Mouse (Mus musculus): ENCODE data around the gene Gys1. TPM values are rescaled to one million over a fixed set of nuclear protein-coding genes. Genes with fewer than 3 reads are reported as not detected.

Gene Gys1
- total and polyA plus RNA-seq, 3 experiments = 14.0 to 27.2 (median 23.9) TPM

DNA sequence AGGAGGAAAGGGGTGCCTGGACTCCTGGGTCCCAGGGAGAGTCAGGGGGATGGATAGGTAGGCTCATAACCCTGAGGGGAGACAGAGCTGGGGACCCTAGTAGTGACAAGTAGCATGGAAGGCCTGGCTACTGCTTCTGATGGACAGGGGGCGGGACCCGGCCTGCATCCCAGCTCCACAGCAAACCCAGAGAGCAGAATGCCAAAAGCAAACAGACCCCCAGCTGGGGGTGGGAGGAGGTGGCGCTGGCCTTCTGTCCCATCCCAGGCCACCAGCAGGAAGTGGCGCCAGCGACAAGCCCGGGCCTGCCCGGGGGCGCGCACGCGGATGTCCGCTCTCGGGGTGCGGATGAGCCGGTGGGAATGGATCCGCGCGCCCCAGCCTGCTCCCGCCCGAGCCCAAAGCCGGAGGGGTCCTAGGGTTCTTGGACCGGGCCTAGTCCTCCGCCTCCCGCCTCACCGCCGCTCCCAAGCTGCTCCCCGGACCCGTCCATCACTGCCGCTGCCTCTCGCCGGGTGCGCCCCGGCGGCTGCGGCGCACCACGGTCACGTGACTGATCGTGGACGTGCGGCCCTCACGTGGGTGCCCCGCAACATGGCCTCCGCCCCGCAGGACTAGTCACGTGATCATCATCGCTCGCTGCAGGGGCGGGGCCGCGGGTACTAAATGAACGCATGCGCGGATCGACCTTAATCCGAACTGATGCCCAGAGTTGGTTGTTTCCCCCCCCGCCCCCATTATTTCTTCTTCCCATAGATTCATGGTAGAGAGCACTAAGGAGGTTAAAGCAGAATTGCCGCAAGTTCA, 31.8 kb downstream of the Gys1 start, which contains the start of gene Bax (continued):
- TF ChIP-seq POLR2AphosphoS2 (IDR thresholded peaks at IDR 0.05; ENCODE audit: low read depth, low read length) (no peak), ZKSCAN1 (IDR thresholded peaks at IDR 0.05; ENCODE audit: borderline replicate concordance, low read depth, low read length) (no peak), CTCF (conservative IDR thresholded peaks at IDR 0.05 in 1 of 2, IDR thresholded peaks at IDR 0.05 in 1 of 2; ENCODE audit: low read depth in 2 of 2, low read length in 2 of 2) (no peak), UBTF (IDR thresholded peaks at IDR 0.05; ENCODE audit: low read depth, low read length) (no peak), HCFC1 (IDR thresholded peaks at IDR 0.05; ENCODE audit: low read depth, low read length) (peak; percentile 82), USF1 (IDR thresholded peaks at IDR 0.05; ENCODE audit: low read depth, low read length) (peak; percentile 99), TBP (conservative IDR thresholded peaks at IDR 0.05; ENCODE audit: low read depth, low read length) (0 out of 2 replicates have a peak, but pooled peaks have one; percentile 20)

DNA sequence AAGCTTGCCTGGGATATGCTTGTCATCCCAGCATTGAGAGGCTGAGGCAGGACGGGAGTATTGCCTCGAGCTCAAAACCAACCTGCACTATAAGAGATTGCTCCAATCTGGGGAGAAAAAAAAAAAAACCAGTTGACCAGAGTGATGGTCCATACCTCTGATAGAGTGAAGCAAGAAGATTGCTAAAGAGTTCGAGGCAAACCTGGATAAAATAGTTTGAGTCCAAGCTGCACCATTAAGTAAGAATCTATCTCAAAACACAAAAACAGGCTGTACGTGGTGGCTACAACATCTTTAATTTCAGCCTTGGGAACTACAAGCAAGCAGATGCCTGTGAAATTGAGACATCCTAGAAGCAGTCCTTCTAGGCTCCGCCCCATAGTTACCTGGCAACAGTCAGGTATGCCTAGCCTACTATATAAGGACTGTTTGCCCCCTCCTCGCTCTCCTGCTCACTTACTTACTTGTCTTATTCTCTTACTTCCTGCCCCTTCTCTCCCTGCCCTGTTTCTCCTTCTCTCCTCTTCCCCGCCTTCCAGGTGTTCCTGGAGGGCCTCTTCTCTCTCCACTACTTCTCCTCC, 32.5 kb downstream of the Gys1 start:
- H3K9ac ChIP-seq (ENCODE audit: insufficient read depth, low read depth) = peak overlapping the region; percentile 21; the same call in 1 of the 2 replicates
- dilution Hi-C loops (cut with MboI; ENCODE audit: extremely low pct_ligation_motif_present, extremely low pct_unique_long_range_greater_than_20kb, low sequenced_read_pairs) = no loop called here

DNA sequence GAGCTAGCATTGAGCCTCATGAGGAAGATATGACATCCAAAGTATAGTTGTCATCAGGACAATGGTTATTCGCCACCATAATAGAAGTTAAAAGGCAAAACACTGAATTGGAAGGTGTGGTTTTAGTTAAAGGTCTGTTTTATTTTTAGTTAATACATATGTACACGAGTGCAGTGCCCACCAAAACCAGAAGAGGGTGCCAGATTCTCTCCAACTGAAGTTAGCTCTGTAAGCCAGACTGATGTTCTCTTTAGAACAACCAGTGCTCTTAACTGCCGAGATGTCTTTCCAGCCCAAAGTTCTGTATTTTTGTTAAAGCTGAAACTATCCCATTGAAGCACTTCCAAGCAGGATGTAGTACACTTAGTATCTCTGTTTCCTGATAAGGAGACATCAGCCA, 36.2 kb downstream of the Gys1 start:
- no peak overlapping the region for H3K4me2 ChIP-seq (ENCODE audit: insufficient read depth, low read depth, poor library complexity, severe bottlenecking)
- dilution Hi-C loops (cut with MboI; ENCODE audit: extremely low pct_ligation_motif_present, extremely low pct_unique_long_range_greater_than_20kb, low sequenced_read_pairs) = no loop called here
- TF ChIP-seq ELF1 (IDR thresholded peaks at IDR 0.05; ENCODE audit: low read depth, low read length) (no peak), KAT2A (IDR thresholded peaks at IDR 0.05; ENCODE audit: insufficient replicate concordance, low read length) (no peak), CTCF (conservative IDR thresholded peaks at IDR 0.05 in 1 of 2, IDR thresholded peaks at IDR 0.05 in 1 of 2; ENCODE audit: low read depth in 2 of 2, low read length in 2 of 2) (peak; percentile 86 to 89), PAX5 (IDR thresholded peaks at IDR 0.05; ENCODE audit: low read length) (no peak), CHD1 (IDR thresholded peaks at IDR 0.05; ENCODE audit: low read depth, low read length) (no peak), POLR2AphosphoS2 (IDR thresholded peaks at IDR 0.05; ENCODE audit: low read depth, low read length) (no peak), MEF2A (IDR thresholded peaks at IDR 0.05; ENCODE audit: borderline replicate concordance, low read depth, low read length) (no peak; the same call in 1 of the 2 replicates), HCFC1 (IDR thresholded peaks at IDR 0.05; ENCODE audit: low read depth, low read length) (no peak), EP300 (IDR thresholded peaks at IDR 0.05; ENCODE audit: low read length) (no peak), MAZ (IDR thresholded peaks at IDR 0.05; ENCODE audit: low read depth, low read length) (no peak), ETS1 (conservative IDR thresholded peaks at IDR 0.05; ENCODE audit: low read depth, low read length) (no peak), RAD21 (IDR thresholded peaks at IDR 0.05; ENCODE audit: low read depth, low read length) (peak; percentile 80), UBTF (IDR thresholded peaks at IDR 0.05; ENCODE audit: low read depth, low read length) (no peak), ZC3H11A (IDR thresholded peaks at IDR 0.05; ENCODE audit: low read depth, low read length) (peak; percentile 4; the same call in 1 of the 2 replicates), ZMIZ1 (IDR thresholded peaks at IDR 0.05; ENCODE audit: low read depth, low read length) (no peak), POLR2A (IDR thresholded peaks at IDR 0.05; ENCODE audit: low read depth, low read length) (no peak), SMC3 (IDR thresholded peaks at IDR 0.05; ENCODE audit: low read depth, low read length) (peak; percentile 75), TCF12 (IDR thresholded peaks at IDR 0.05; ENCODE audit: low read depth, low read length) (no peak), MYC (IDR thresholded peaks at IDR 0.05; ENCODE audit: low read depth, low read length) (no peak), RCOR1 (conservative IDR thresholded peaks at IDR 0.05; ENCODE audit: low read depth, low read length) (no peak), USF2 (conservative IDR thresholded peaks at IDR 0.05; ENCODE audit: low read depth, low read length) (no peak), MXI1 (IDR thresholded peaks at IDR 0.05; ENCODE audit: low read depth, low read length) (no peak), JUN (IDR thresholded peaks at IDR 0.05; ENCODE audit: insufficient read depth, low read depth, low read length) (no peak)

More for the DNA sequence above, 32.5 kb downstream of the Gys1 start:
- Histone ChIP-seq H3K27me3 (replicated peaks) (no peaks in the 10 kb centered on the region), H3K4me2 (ENCODE audit: insufficient read depth, low read depth, poor library complexity, severe bottlenecking) (peak overlapping the region; percentile 45), H3K36me3 (replicated peaks in 1 of 2; ENCODE audit: control insufficient read depth in 1 of 2, insufficient read depth in 1 of 2, low read length in 1 of 2) (peaks cover 19 to 33% of the 10 kb centered on the region in 2 experiments), H3K9me3 (replicated peaks; ENCODE audit: low read length) (peaks cover 3% of the 10 kb centered on the region), H3K27ac (ENCODE audit: insufficient read depth, low read depth) (no peak overlapping the region), H3K4me1 (ENCODE audit: control insufficient read depth in 1 of 2, insufficient read depth in 2 of 2) (peaks cover 13 to 37% of the 10 kb centered on the region in 2 experiments), H3K4me3 (replicated peaks in 1 of 3; ENCODE audit: low read depth in 2 of 3, low read length in 2 of 3, poor library complexity in 1 of 3) (peak overlapping the region; percentile 14 to 77 (median 73)), H3K79me2 (replicated peaks; ENCODE audit: control insufficient read depth, extremely low read depth, insufficient read depth, poor library complexity, severe bottlenecking) (peaks cover 30% of the 10 kb centered on the region)
- no peak for DNase-seq (ENCODE audit: extremely low read depth)
- no peak for TF ChIP-seq E2F4 (IDR thresholded peaks at IDR 0.05; ENCODE audit: insufficient replicate concordance, low read depth, low read length)
- in situ Hi-C loops (cut with MboI; ENCODE audit: low pct_ligation_motif_present, low pct_unique_long_range_greater_than_20kb, low sequenced_read_pairs) = loop anchor here (5.0 to 10.0 kb wide), 2 partner anchors 95 to 218 kb away; partner anchors contain the start of gene Ntn5

More for the DNA sequence above, 36.2 kb downstream of the Gys1 start:
- Histone ChIP-seq H3K9me3 (replicated peaks; ENCODE audit: low read length) (peaks cover 3% of the 10 kb centered on the region), H3K9ac (ENCODE audit: insufficient read depth, low read depth) (no peak overlapping the region), H3K79me2 (replicated peaks; ENCODE audit: control insufficient read depth, extremely low read depth, insufficient read depth, poor library complexity, severe bottlenecking) (0 out of 2 replicates have a peak, but pooled peaks cover 5% of the 10 kb centered on the region), H3K27me3 (replicated peaks) (no peaks in the 10 kb centered on the region), H3K36me3 (replicated peaks in 1 of 2; ENCODE audit: control insufficient read depth in 1 of 2, insufficient read depth in 1 of 2, low read length in 1 of 2) (peaks cover 14 to 38% of the 10 kb centered on the region in 2 experiments), H3K4me1 (ENCODE audit: control insufficient read depth in 1 of 2, insufficient read depth in 2 of 2) (peaks cover 5 to 22% of the 10 kb centered on the region in 2 experiments; a peak in 3 of 4 replicates), H3K4me3 (replicated peaks in 1 of 3; ENCODE audit: low read depth in 2 of 3, low read length in 2 of 3, poor library complexity in 1 of 3) (no peak overlapping the region), H3K27ac (ENCODE audit: insufficient read depth, low read depth) (no peak overlapping the region)
- peak; percentile 71 for DNase-seq (ENCODE audit: extremely low read depth)
- in situ Hi-C loops (cut with MboI; ENCODE audit: low pct_ligation_motif_present, low pct_unique_long_range_greater_than_20kb, low sequenced_read_pairs) = no loop called here

Data from CH12.LX (cell line).